ENCODE assay signal across 9 mouse cellular contexts in genomic region chr11:101138536-101139181, GRCm38 (mm10). TPM values are rescaled to one million over a fixed set of nuclear protein-coding genes. Genes with fewer than 3 reads are reported as not detected.
DNase-seq lines count a peak whose midpoint lies in the region; ATAC-seq lines count a peak whose summit lies in the region.
"Had no signal": no experiment of that assay in that cellular context is flagged by ENCODE, and none has a peak within 500 bp of the region (broad histone marks: within the 10 kb centered on the region; RNA-seq: fewer than 3 reads in every experiment).

No protein-coding gene starts in this region.

- H3K27me3 ChIP-seq in liver, embryonic 11.5 days (replicated peaks; ENCODE audit: control insufficient read depth, insufficient read depth, low read length): peaks cover 39% of the 10 kb centered on the region
- H3K27me3 ChIP-seq in forebrain, embryonic 11.5 days (ENCODE audit: control insufficient read depth, insufficient read depth, low read length): no peaks in the 10 kb centered on the region
- H3K27me3 ChIP-seq in midbrain, embryonic 10.5 days (ENCODE audit: low read depth, poor library complexity, severe bottlenecking): peaks cover 38% of the 10 kb centered on the region

- DNase-seq in liver, embryonic 11.5 days (ENCODE audit: low spot score): no peak
- no peak for DNase-seq in liver
- DNase-seq in forebrain, embryonic 11.5 days (ENCODE audit: low spot score): peak; percentile 70
- peak; percentile 74 for DNase-seq in kidney, adult 11 months
- DNase-seq in midbrain, embryonic 10.5 days (ENCODE audit: low spot score): peak; percentile 36
- no peak for DNase-seq in cerebellum, adult 8-10 months
- DNase-seq in layer of hippocampus, postnatal 14 days (ENCODE audit: low spot score in 2 of 2): no peak

- H3K4me1 ChIP-seq in liver, embryonic 11.5 days (replicated peaks; ENCODE audit: control insufficient read depth, insufficient read depth, low read length): peaks cover 2% of the 10 kb centered on the region; the same call in 1 of the 2 replicates
- peaks cover 9% of the 10 kb centered on the region; the same call in 1 of the 2 replicates for H3K4me1 ChIP-seq in forebrain, embryonic 11.5 days (replicated peaks; ENCODE audit: control insufficient read depth, insufficient read depth, low read length)
- peaks cover 26% of the 10 kb centered on the region for H3K4me1 ChIP-seq in midbrain, embryonic 10.5 days

- H3K4me3 ChIP-seq in liver, embryonic 11.5 days (ENCODE audit: low read depth, low read length): 0 out of 2 replicates have a peak overlapping the region, but pooled peaks have one; percentile 10
- no peak overlapping the region for H3K4me3 ChIP-seq in forebrain, embryonic 11.5 days (ENCODE audit: low read depth, low read length)
- peak overlapping the region; percentile 32 for H3K4me3 ChIP-seq in midbrain, embryonic 10.5 days

- 25% methylated on average over 15 of the region's 15 CpGs for WGBS in liver, embryonic 11.5 days
- WGBS in forebrain, embryonic 11.5 days: 21% methylated on average over 15 of the region's 15 CpGs
- WGBS in midbrain, embryonic 10.5 days: 32% methylated on average over 15 of the region's 15 CpGs

- H3K36me3 ChIP-seq in liver, embryonic 11.5 days (ENCODE audit: control insufficient read depth, insufficient read depth, low read length): no peaks in the 10 kb centered on the region
- H3K36me3 ChIP-seq in forebrain, embryonic 11.5 days (ENCODE audit: control insufficient read depth, insufficient read depth, low read length): no peaks in the 10 kb centered on the region
- no peaks in the 10 kb centered on the region for H3K36me3 ChIP-seq in midbrain, embryonic 10.5 days
- H3K36me3 ChIP-seq: G1E had no signal

- H3K27ac ChIP-seq in liver, embryonic 11.5 days (ENCODE audit: low read depth, low read length): no peak overlapping the region
- no peak overlapping the region for H3K27ac ChIP-seq in forebrain, embryonic 11.5 days (ENCODE audit: low read depth, low read length)
- peak overlapping the region; percentile 33; the same call in 1 of the 2 replicates for H3K27ac ChIP-seq in midbrain, embryonic 10.5 days (replicated peaks)

- ATAC-seq in liver, embryonic 11.5 days (replicated peaks; ENCODE audit: low FRiP score): no peak
- peak; percentile 46 for ATAC-seq in forebrain, embryonic 11.5 days (replicated peaks; ENCODE audit: low FRiP score)
- ATAC-seq in erythroblast, adult 5-6 weeks (replicated peaks; ENCODE audit: low FRiP score, poor library complexity, severe bottlenecking): no peak

- H3K4me2 ChIP-seq in liver, embryonic 11.5 days: peak overlapping the region; percentile 45
- peak overlapping the region; percentile 35; the same call in 1 of the 2 replicates for H3K4me2 ChIP-seq in forebrain, embryonic 11.5 days (ENCODE audit: low read depth, low read length, severe bottlenecking)

- no peak overlapping the region for H3K9ac ChIP-seq in liver, embryonic 11.5 days (ENCODE audit: low read depth, low read length)
- H3K9ac ChIP-seq in forebrain, embryonic 11.5 days (ENCODE audit: low read length): no peak overlapping the region; the same call in 1 of the 2 replicates

- no peaks in the 10 kb centered on the region for H3K9me3 ChIP-seq in liver, embryonic 11.5 days (ENCODE audit: control insufficient read depth, low read length)
- no peaks in the 10 kb centered on the region for H3K9me3 ChIP-seq in forebrain, embryonic 11.5 days (ENCODE audit: control insufficient read depth, low read length)
- no peaks in the 10 kb centered on the region for H3K9me3 ChIP-seq in midbrain, embryonic 10.5 days (replicated peaks)
- H3K9me3 ChIP-seq: G1E had no signal

RNA-seq across cellular contexts. Expression of gene Tubg2, which starts 17.0 kb away (rescaled TPM):
- 1.3 and 1.8 TPM in 2 replicates for polyA plus RNA-seq in liver, embryonic 11.5 days (2014; fragmentation: Nextera tagmentation; extraction: Ambion mirVana)
- 3.9 and 4.5 TPM in 2 replicates for polyA plus RNA-seq in forebrain, embryonic 11.5 days (2014; fragmentation: Nextera tagmentation; extraction: Ambion mirVana)
- polyA plus RNA-seq in midbrain, embryonic 10.5 days (2016; fragmentation: Nextera tagmentation; extraction: Ambion mirVana): 2.1 and 3.9 TPM in 2 replicates
- total RNA-seq in erythroblast, adult 5-6 weeks (2015; ENCODE audit: low replicate concordance): not detected in 2 replicates
- not detected in 2 replicates for total RNA-seq in erythroblast, adult 5-6 weeks (2017; ENCODE audit: low replicate concordance)
- 10 to 100 TPM; 36.7 to 41.0 TPM for total RNA-seq in layer of hippocampus, postnatal 14 days (2021)
- total RNA-seq: G1E had no signal
- polyA plus RNA-seq: G1E had no signal

RNA-seq across cellular contexts. Expression of gene Tubg1, which starts 18.9 kb away (rescaled TPM):
- polyA plus RNA-seq in liver, embryonic 11.5 days (2014; fragmentation: Nextera tagmentation; extraction: Ambion mirVana): 82.3 and 85.3 TPM in 2 replicates
- polyA plus RNA-seq in forebrain, embryonic 11.5 days (2014; fragmentation: Nextera tagmentation; extraction: Ambion mirVana): 126 and 132 TPM in 2 replicates
- polyA plus RNA-seq in midbrain, embryonic 10.5 days (2016; fragmentation: Nextera tagmentation; extraction: Ambion mirVana): 131 and 135 TPM in 2 replicates
- 5.6 and 12.5 TPM in 2 replicates for total RNA-seq in erythroblast, adult 5-6 weeks (2015; ENCODE audit: low replicate concordance)
- total RNA-seq in erythroblast, adult 5-6 weeks (2017; ENCODE audit: low replicate concordance): 8.2 and 10.5 TPM in 2 replicates
- total RNA-seq in layer of hippocampus, postnatal 14 days (2021): 10 to 100 TPM; 48.9 to 52.6 TPM

RNA-seq across cellular contexts. Expression of gene Retreg3, which starts 19.0 kb away (rescaled TPM):
- polyA plus RNA-seq in liver, embryonic 11.5 days (2014; fragmentation: Nextera tagmentation; extraction: Ambion mirVana): 11.5 and 12.2 TPM in 2 replicates
- polyA plus RNA-seq in forebrain, embryonic 11.5 days (2014; fragmentation: Nextera tagmentation; extraction: Ambion mirVana): 11.1 and 12.9 TPM in 2 replicates
- 16.4 and 20.2 TPM in 2 replicates for polyA plus RNA-seq in midbrain, embryonic 10.5 days (2016; fragmentation: Nextera tagmentation; extraction: Ambion mirVana)
- 35.7 and 40.3 TPM in 2 replicates for total RNA-seq in erythroblast, adult 5-6 weeks (2015; ENCODE audit: low replicate concordance)
- 88.4 and 93.1 TPM in 2 replicates for total RNA-seq in erythroblast, adult 5-6 weeks (2017; ENCODE audit: low replicate concordance)
- total RNA-seq in layer of hippocampus, postnatal 14 days (2021): 10 to 100 TPM; 57.1 to 61.1 TPM

RNA-seq across cellular contexts. Expression of gene Cntnap1, which starts 31.7 kb away (rescaled TPM):
- polyA plus RNA-seq in liver, embryonic 11.5 days (2014; fragmentation: Nextera tagmentation; extraction: Ambion mirVana): 0.34 and 0.40 TPM in 2 replicates
- 0.35 and 0.55 TPM in 2 replicates for polyA plus RNA-seq in forebrain, embryonic 11.5 days (2014; fragmentation: Nextera tagmentation; extraction: Ambion mirVana)
- polyA plus RNA-seq in midbrain, embryonic 10.5 days (2016; fragmentation: Nextera tagmentation; extraction: Ambion mirVana): 0.28 and 0.43 TPM in 2 replicates
- total RNA-seq in erythroblast, adult 5-6 weeks (2015; ENCODE audit: low replicate concordance): 0.58 and 0.63 TPM in 2 replicates
- total RNA-seq in erythroblast, adult 5-6 weeks (2017; ENCODE audit: low replicate concordance): 0.17 TPM in 1 of 2 replicates, not detected in the other
- 100 to 1,000 TPM; 137 to 149 TPM for total RNA-seq in layer of hippocampus, postnatal 14 days (2021)

RNA-seq across cellular contexts. Expression of gene Plekhh3, which starts 32.5 kb away (rescaled TPM):
- polyA plus RNA-seq in liver, embryonic 11.5 days (2014; fragmentation: Nextera tagmentation; extraction: Ambion mirVana): 3.4 and 3.8 TPM in 2 replicates
- 7.9 and 9.1 TPM in 2 replicates for polyA plus RNA-seq in forebrain, embryonic 11.5 days (2014; fragmentation: Nextera tagmentation; extraction: Ambion mirVana)
- 4.5 and 5.6 TPM in 2 replicates for polyA plus RNA-seq in midbrain, embryonic 10.5 days (2016; fragmentation: Nextera tagmentation; extraction: Ambion mirVana)
- total RNA-seq in erythroblast, adult 5-6 weeks (2015; ENCODE audit: low replicate concordance): not detected in 2 replicates
- total RNA-seq in erythroblast, adult 5-6 weeks (2017; ENCODE audit: low replicate concordance): 1.1 TPM in 1 of 2 replicates, not detected in the other
- total RNA-seq in layer of hippocampus, postnatal 14 days (2021): 10 to 100 TPM; 14.2 to 16.1 TPM

Comparison
In these comparisons a context has a peak if more than half of its experiments do, and no peak if none do; other contexts are left out.
1. DNase-seq: peak in forebrain, embryonic 11.5 days (single experiment), kidney, adult 11 months (single experiment) and midbrain, embryonic 10.5 days (single experiment); none in liver, embryonic 11.5 days (single experiment), liver (single experiment), cerebellum, adult 8-10 months (single experiment) and layer of hippocampus, postnatal 14 days (0 of 2).